Mouse (Mus musculus): ENCODE measurements at regions not wholly inside any gene's neighbourhood (a gene's known extent, or its start where the extent isn't known, plus 50 kb on each side); places are given as distances from the start of the nearest gene placed in this dataset.

GRCm38 (mm10) chr12:16001811-16002210, 185.1 kb upstream of the Trib2 start:
- no peak for TF ChIP-seq CTCF (IDR thresholded peaks at IDR 0.05; ENCODE audit: control insufficient read depth, insufficient read depth, insufficient replicate concordance, low read depth, low read length)
- no peak for TF ChIP-seq POLR2A (IDR thresholded peaks at IDR 0.05; ENCODE audit: control insufficient read depth, low read depth, low read length)
- no peak overlapping the region for H3K4me3 ChIP-seq (ENCODE audit: control insufficient read depth, low read depth, low read length)
- H3K27ac ChIP-seq (ENCODE audit: control insufficient read depth, insufficient read depth, low read depth, low read length), result no peak overlapping the region
- no peaks in the 10 kb centered on the region for H3K27me3 ChIP-seq (ENCODE audit: control insufficient read depth, insufficient read depth, low read length)
- H3K4me1 ChIP-seq (ENCODE audit: control insufficient read depth, insufficient read depth, low read length), result no peaks in the 10 kb centered on the region
- H3K36me3 ChIP-seq (ENCODE audit: control insufficient read depth, insufficient read depth, low read length), result no peaks in the 10 kb centered on the region

- TF ChIP-seq POLR2A (IDR thresholded peaks at IDR 0.05; ENCODE audit: control insufficient read depth, low read depth, low read length) (no peak), CTCF (IDR thresholded peaks at IDR 0.05; ENCODE audit: control insufficient read depth, insufficient read depth, insufficient replicate concordance, low read depth, low read length) (no peak)
- Histone ChIP-seq H3K4me1 (ENCODE audit: control insufficient read depth, insufficient read depth, low read length) (no peaks in the 10 kb centered on the region), H3K36me3 (ENCODE audit: control insufficient read depth, insufficient read depth, low read length) (no peaks in the 10 kb centered on the region), H3K4me3 (ENCODE audit: control insufficient read depth, low read depth, low read length) (no peak overlapping the region), H3K27ac (ENCODE audit: control insufficient read depth, insufficient read depth, low read depth, low read length) (no peak overlapping the region), H3K27me3 (ENCODE audit: control insufficient read depth, insufficient read depth, low read length) (no peaks in the 10 kb centered on the region)
These were observed 184.5 kb upstream of the Trib2 start for GRCm38 (mm10) chr12:16001225-16001624.

GRCm38 (mm10) chr12:15998331-15998730, 181.6 kb upstream of the Trib2 start:
- no peaks in the 10 kb centered on the region for H3K4me1 ChIP-seq (ENCODE audit: control insufficient read depth, insufficient read depth, low read length)
- TF ChIP-seq CTCF (IDR thresholded peaks at IDR 0.05; ENCODE audit: control insufficient read depth, insufficient read depth, insufficient replicate concordance, low read depth, low read length) (no peak), POLR2A (IDR thresholded peaks at IDR 0.05; ENCODE audit: control insufficient read depth, low read depth, low read length) (no peak)
- H3K27me3 ChIP-seq (ENCODE audit: control insufficient read depth, insufficient read depth, low read length), result no peaks in the 10 kb centered on the region

GRCm38 (mm10) chr12:15993866-15994265, 177.1 kb upstream of the Trib2 start:
- Histone ChIP-seq H3K27me3 (ENCODE audit: control insufficient read depth, insufficient read depth, low read length) (no peaks in the 10 kb centered on the region), H3K27ac (ENCODE audit: control insufficient read depth, insufficient read depth, low read depth, low read length) (no peak overlapping the region), H3K4me1 (ENCODE audit: control insufficient read depth, insufficient read depth, low read length) (no peaks in the 10 kb centered on the region), H3K36me3 (ENCODE audit: control insufficient read depth, insufficient read depth, low read length) (no peaks in the 10 kb centered on the region), H3K4me3 (ENCODE audit: control insufficient read depth, low read depth, low read length) (no peak overlapping the region)
- TF ChIP-seq POLR2A (IDR thresholded peaks at IDR 0.05; ENCODE audit: control insufficient read depth, low read depth, low read length) (no peak), CTCF (IDR thresholded peaks at IDR 0.05; ENCODE audit: control insufficient read depth, insufficient read depth, insufficient replicate concordance, low read depth, low read length) (no peak)

More at GRCm38 (mm10) chr12:15998331-15998730, 181.6 kb upstream of the Trib2 start:
- H3K36me3 ChIP-seq (ENCODE audit: control insufficient read depth, insufficient read depth, low read length), result no peaks in the 10 kb centered on the region
- no peak overlapping the region for H3K4me3 ChIP-seq (ENCODE audit: control insufficient read depth, low read depth, low read length)
- H3K27ac ChIP-seq (ENCODE audit: control insufficient read depth, insufficient read depth, low read depth, low read length), result no peak overlapping the region

- TF ChIP-seq CTCF (IDR thresholded peaks at IDR 0.05; ENCODE audit: control insufficient read depth, insufficient read depth, insufficient replicate concordance, low read depth, low read length) (no peak), POLR2A (IDR thresholded peaks at IDR 0.05; ENCODE audit: control insufficient read depth, low read depth, low read length) (no peak)
These were observed 169.6 kb upstream of the Trib2 start for GRCm38 (mm10) chr12:15986351-15986750.

GRCm38 (mm10) chr12:15985649-15986048, 168.9 kb upstream of the Trib2 start:
- TF ChIP-seq POLR2A (IDR thresholded peaks at IDR 0.05; ENCODE audit: control insufficient read depth, low read depth, low read length) (no peak), CTCF (IDR thresholded peaks at IDR 0.05; ENCODE audit: control insufficient read depth, insufficient read depth, insufficient replicate concordance, low read depth, low read length) (no peak)
- H3K4me1 ChIP-seq (ENCODE audit: control insufficient read depth, insufficient read depth, low read length), result no peaks in the 10 kb centered on the region

More at GRCm38 (mm10) chr12:15986351-15986750, 169.6 kb upstream of the Trib2 start:
- H3K4me1 ChIP-seq (ENCODE audit: control insufficient read depth, insufficient read depth, low read length), result no peaks in the 10 kb centered on the region
- H3K27me3 ChIP-seq (ENCODE audit: control insufficient read depth, insufficient read depth, low read length), result no peaks in the 10 kb centered on the region
- no peaks in the 10 kb centered on the region for H3K36me3 ChIP-seq (ENCODE audit: control insufficient read depth, insufficient read depth, low read length)
- H3K4me3 ChIP-seq (ENCODE audit: control insufficient read depth, low read depth, low read length), result no peak overlapping the region
- no peak overlapping the region for H3K27ac ChIP-seq (ENCODE audit: control insufficient read depth, insufficient read depth, low read depth, low read length)

GRCm38 (mm10) chr12:15983591-15984300, 167.0 kb upstream of the Trib2 start:
- Histone ChIP-seq H3K4me3 (ENCODE audit: control insufficient read depth, low read depth, low read length) (no peak overlapping the region), H3K27me3 (ENCODE audit: control insufficient read depth, insufficient read depth, low read length) (no peaks in the 10 kb centered on the region), H3K27ac (ENCODE audit: control insufficient read depth, insufficient read depth, low read depth, low read length) (no peak overlapping the region), H3K36me3 (ENCODE audit: control insufficient read depth, insufficient read depth, low read length) (no peaks in the 10 kb centered on the region), H3K4me1 (ENCODE audit: control insufficient read depth, insufficient read depth, low read length) (no peaks in the 10 kb centered on the region)
- TF ChIP-seq CTCF (IDR thresholded peaks at IDR 0.05; ENCODE audit: control insufficient read depth, insufficient read depth, insufficient replicate concordance, low read depth, low read length) (no peak), POLR2A (IDR thresholded peaks at IDR 0.05; ENCODE audit: control insufficient read depth, low read depth, low read length) (no peak)

More at GRCm38 (mm10) chr12:15985649-15986048, 168.9 kb upstream of the Trib2 start:
- no peak overlapping the region for H3K27ac ChIP-seq (ENCODE audit: control insufficient read depth, insufficient read depth, low read depth, low read length)
- H3K36me3 ChIP-seq (ENCODE audit: control insufficient read depth, insufficient read depth, low read length), result no peaks in the 10 kb centered on the region
- no peak overlapping the region for H3K4me3 ChIP-seq (ENCODE audit: control insufficient read depth, low read depth, low read length)
- no peaks in the 10 kb centered on the region for H3K27me3 ChIP-seq (ENCODE audit: control insufficient read depth, insufficient read depth, low read length)
